Mouse (Mus musculus): Measurements from ENCODE around the gene Insl3. TPM values are rescaled to one million over a fixed set of nuclear protein-coding genes. Genes with fewer than 3 reads are reported as not detected.
"Not testable (repeated sequence)": the region's sequence is repeated elsewhere in the genome, so short reads cannot be mapped to it uniquely, and the experiment has no call there.

The Insl3 gene
- total RNA-seq, 2 experiments from 2014 or later, result 1.4 TPM; not detected in 1

DNA sequence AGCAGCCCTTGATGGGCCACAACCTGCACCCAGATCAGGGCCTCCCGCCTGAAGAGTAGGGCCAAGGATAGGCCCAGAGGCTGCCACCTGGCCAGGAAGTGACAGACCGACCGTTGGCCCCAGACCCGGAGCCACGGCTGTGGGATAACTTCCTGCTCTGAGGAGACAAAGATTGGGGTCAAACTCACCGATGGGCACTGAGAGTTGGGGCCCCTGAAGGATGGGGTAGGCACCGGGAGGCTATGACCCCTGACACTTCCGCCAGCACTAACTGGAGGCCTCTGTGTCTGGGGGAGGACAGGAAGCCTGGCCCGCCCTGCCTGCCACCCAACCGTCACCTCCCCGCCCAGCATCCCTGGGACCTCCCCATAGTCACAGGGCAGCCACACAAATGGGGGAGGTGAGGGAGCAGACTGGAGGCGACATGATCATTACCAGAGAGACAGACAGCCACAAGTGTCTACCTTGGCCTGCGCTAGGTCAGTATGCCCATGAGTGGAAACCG lies 34.1 kb downstream of the Insl3 start:
- Histone ChIP-seq H3K4me3 (no peak overlapping the region), H3K27ac (no peak overlapping the region)
- no peak for DNase-seq
- no peak for TF ChIP-seq CTCF (IDR thresholded peaks at IDR 0.05)
- intact Hi-C loops (cut with DNase I), result no loop called here

- Histone ChIP-seq H3K4me3 (no peak overlapping the region), H3K27ac (no peak overlapping the region)
- no peak for TF ChIP-seq CTCF (IDR thresholded peaks at IDR 0.05)
- DNase-seq, result no peak
- intact Hi-C loops (cut with DNase I), result no loop called here
Observed at GRCm38 (mm10) chr8:71724389-71724788, 35.4 kb downstream of the Insl3 start.

GRCm38 (mm10) chr8:71725122-71725924 lies 36.3 kb downstream of the Insl3 start, which contains the start of gene Fcho1:
Gene Fcho1 (minus strand): TSS chr8:71725716.
- intact Hi-C loops (cut with DNase I), result no loop called here
- DNase-seq, result peak; percentile 62
- Histone ChIP-seq H3K27ac (no peak within 1 kb of the TSS), H3K4me3 (peak within 1 kb of the TSS; percentile 68)
- TF ChIP-seq CTCF (IDR thresholded peaks at IDR 0.05), result no peak

DNA sequence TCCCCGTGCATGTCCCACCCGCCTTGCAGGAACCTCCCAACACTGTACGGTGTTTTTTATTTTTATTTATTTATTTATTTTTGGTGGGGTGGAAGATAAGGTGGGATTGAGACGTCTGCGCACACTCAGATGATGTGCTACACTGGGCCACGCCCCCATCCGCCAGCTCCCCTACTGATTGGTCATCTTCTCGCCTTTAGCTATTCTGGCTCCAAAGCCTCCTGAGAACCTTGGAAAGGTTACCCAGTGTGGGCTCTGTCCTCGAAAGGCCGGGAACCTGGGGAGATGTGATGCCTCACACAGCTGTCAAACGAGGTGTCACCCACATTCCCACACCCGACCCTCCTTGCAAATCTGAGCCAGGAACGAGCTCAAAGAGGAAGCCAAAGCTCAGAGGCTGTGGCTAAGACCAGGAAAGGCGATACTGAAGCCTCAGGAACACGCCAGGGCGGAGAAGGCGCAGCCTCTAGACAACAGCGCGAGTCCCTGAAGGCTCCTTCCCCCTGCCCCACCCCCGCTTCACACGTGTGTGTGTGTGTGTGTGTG lies 39.3 kb downstream of the Insl3 start:
- H3K27ac ChIP-seq, result no peak overlapping the region
- TF ChIP-seq CTCF (IDR thresholded peaks at IDR 0.05), result no peak
- intact Hi-C loops (cut with DNase I), result no loop called here
- H3K4me3 ChIP-seq, result peak overlapping the region; percentile 54
- DNase-seq, result no peak

DNA sequence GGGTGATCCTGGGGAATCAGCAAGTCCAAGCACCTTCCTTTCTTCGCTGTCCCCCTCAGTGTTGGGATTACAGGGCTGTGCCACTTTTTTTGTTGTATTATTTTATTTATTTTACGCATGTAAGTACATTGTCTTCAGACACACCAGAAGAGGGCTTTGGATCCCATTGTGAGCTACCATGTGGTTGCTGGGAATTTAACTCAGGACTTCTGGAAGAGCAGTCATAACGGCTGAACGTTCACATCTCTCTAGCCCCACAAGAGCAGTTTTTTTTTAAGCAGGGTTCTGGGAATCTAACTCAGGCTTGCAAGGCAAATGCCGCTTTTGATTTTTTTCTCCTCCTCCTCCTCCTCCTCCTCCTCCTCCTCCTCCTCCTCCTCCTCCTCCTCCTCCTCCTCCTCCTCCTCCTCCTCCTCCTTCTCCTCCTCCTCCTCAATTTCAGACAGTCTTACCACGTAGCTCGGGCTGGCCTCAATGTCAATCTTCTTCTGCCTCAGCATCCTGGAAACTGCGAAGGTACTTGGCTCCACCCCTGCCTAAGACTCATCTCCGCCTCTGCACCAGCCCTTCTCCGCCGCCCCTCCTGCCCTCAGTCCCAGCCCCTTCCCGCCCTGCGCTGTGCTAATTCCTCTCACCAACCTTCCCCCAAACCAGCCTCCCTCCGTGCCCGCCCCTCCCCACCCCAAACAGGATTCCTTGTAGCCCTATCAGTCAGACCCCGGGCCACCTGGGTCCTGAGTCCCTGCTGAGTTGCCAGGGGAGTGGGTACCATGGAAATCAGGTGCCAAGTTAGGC lies 40.0 kb downstream of the Insl3 start:
- Histone ChIP-seq H3K4me3 (peak overlapping the region; percentile 54), H3K27ac (no peak overlapping the region)
- DNase-seq, result no peak
- intact Hi-C loops (cut with DNase I), result no loop called here
- no peak for TF ChIP-seq CTCF (IDR thresholded peaks at IDR 0.05)

- TF ChIP-seq CTCF (IDR thresholded peaks at IDR 0.05), result peak; percentile 44
- Histone ChIP-seq H3K27ac (no peak overlapping the region), H3K4me3 (no peak overlapping the region)
- intact Hi-C loops (cut with DNase I), result no loop called here
- no peak for DNase-seq
Observed at GRCm38 (mm10) chr8:71731652-71732230, 42.7 kb downstream of the Insl3 start.

- DNase-seq; H3K27ac ChIP-seq; H3K4me3 ChIP-seq; intact Hi-C loops (cut with DNase I): not testable (repeated sequence)
Observed at GRCm38 (mm10) chr8:71738316-71738715, 49.3 kb downstream of the Insl3 start.

Other genes with a start within 250 kb of the Insl3 start
- 10 to 100 TPM; 22.5 to 24.9 TPM for gene Abhd8, start 225.6 kb upstream of the Insl3 start, total RNA-seq (2021)
- gene Mrpl34, start 224.3 kb upstream of the Insl3 start, total RNA-seq (2021), result 10 to 100 TPM; 59.1 to 84.3 TPM
- 10 to 100 TPM; 26.8 to 31.1 TPM for gene Dda1, start 220.0 kb upstream of the Insl3 start, total RNA-seq (2021)
- gene Ano8, start 203.3 kb upstream of the Insl3 start, total RNA-seq (2021), result 10 to 100 TPM; 16.0 to 17.0 TPM
- gene Gtpbp3, start 201.1 kb upstream of the Insl3 start, total RNA-seq (2021), result 10 to 100 TPM; 10.1 to 10.7 TPM
- gene Plvap, start 177.5 kb upstream of the Insl3 start, total RNA-seq (2021), result 10 to 100 TPM in 1 of 2 experiments, 1 to 10 TPM in 1; 9.3 to 11.6 TPM
- gene Ccdc194, start 163.5 kb upstream of the Insl3 start, total RNA-seq (2021), result not detected
- 1 to 10 TPM; 4.3 to 8.3 TPM for gene Bst2, start 151.8 kb upstream of the Insl3 start, total RNA-seq (2021)
- 10 to 100 TPM; 21.5 to 27.7 TPM for gene Mvb12a, start 146.3 kb upstream of the Insl3 start, total RNA-seq (2021)
- gene Tmem221, start 130.3 kb upstream of the Insl3 start, total RNA-seq (2021), result not detected
- not detected for gene Nxnl1, start 122.6 kb upstream of the Insl3 start, total RNA-seq (2021)
- gene Slc27a1, start 120.3 kb upstream of the Insl3 start, total RNA-seq (2021), result 100 to 1,000 TPM in 1 of 2 experiments, 10 to 100 TPM in 1; 57.2 to 116 TPM
- 10 to 100 TPM; 19.3 to 28.6 TPM for gene Pgls, start 97.0 kb upstream of the Insl3 start, total RNA-seq (2021)
- 1 to 10 TPM in 1 of 2 experiments, under 1 TPM in 1; 0.79 to 1.4 TPM for gene Fam129c, start 91.6 kb upstream of the Insl3 start, total RNA-seq (2021)
- 10 to 100 TPM; 39.6 to 44.3 TPM for gene Colgalt1, start 78.2 kb upstream of the Insl3 start, total RNA-seq (2021)
- not detected for gene Unc13a, start 17.5 kb upstream of the Insl3 start, total RNA-seq (2021)
- 1 to 10 TPM; 2.1 to 2.5 TPM for gene Jak3, start 12.9 kb upstream of the Insl3 start, total RNA-seq (2021)
- 1 to 10 TPM; 2.1 to 2.9 TPM for gene B3gnt3, start 12.6 kb downstream of the Insl3 start, total RNA-seq (2021)
- not detected for gene Fcho1, start 36.5 kb downstream of the Insl3 start, total RNA-seq (2021)
- 1 to 10 TPM; 2.3 to 2.4 TPM for gene Zfp709, start 192.8 kb downstream of the Insl3 start, total RNA-seq (2021)
- 1 to 10 TPM; 2.8 to 4.2 TPM for gene Zfp882, start 219.4 kb downstream of the Insl3 start, total RNA-seq (2021)
- gene Zfp617, start 219.4 kb downstream of the Insl3 start, total RNA-seq (2021), result 10 to 100 TPM; 19.7 to 20.5 TPM

Measured in gastrocnemius, adult 2 months (tissue).